Mouse (Mus musculus) heart, adult 18-20 months (tissue): ENCODE measurements around the gene Rab4b. TPM values are rescaled to one million over a fixed set of nuclear protein-coding genes. Genes with fewer than 3 reads are reported as not detected.

ENCODE experiments used
- DNase-seq, 2 experiments: peaks; one replicate each; pipeline ENCODE4 v3.0.0; 2021 to 2022; ENCODE audit warnings: mixed read lengths in 1 of 2
- total RNA-seq, 2 experiments: library from RNA; stranded (reverse); gene quantifications; 2 replicates each; pipeline ENCODE4 v1.2.3; 2021

Gene Rab4b
- total RNA-seq, 2 experiments from 2014 or later: 10.5 to 11.6 TPM

DNA sequence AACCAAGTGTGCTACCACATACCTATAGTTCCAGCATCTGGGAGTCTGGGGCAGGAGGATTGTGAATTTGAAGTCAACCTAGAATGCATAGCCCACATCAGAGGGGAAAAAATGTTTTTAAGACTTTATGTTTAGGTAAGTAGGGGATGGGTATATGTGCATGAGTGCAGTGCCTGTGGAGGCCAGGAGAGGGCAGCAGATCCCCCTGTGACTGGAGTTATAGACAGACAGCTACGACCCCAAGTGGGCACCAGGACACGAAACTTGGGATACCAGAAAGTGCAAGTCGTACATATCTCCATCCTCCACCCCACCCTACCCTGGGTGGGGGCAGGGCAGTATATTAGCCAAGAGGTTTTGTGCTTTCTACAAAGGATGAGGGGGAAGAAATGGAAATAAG is 6.3 kb upstream of the Rab4b start:
- no peak for DNase-seq

DNA sequence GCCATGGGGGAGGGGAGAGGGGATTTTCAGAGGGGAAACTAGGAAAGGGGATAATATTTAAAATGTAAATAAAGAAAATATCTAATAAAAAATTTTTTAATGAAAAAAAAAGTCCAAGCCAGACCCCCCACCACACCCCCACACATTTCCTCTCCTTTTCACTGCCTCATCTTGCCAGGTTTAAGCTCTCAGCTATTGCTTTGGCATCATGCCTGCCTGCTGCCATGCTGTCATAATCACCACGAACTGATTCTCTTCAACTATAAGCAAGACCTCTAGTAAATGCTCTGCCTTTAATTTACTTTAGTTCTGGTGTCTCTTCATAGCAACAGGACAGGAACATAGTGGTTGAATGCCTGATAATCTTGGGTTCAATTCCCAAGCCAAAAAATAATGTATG is 3.8 kb upstream of the Rab4b start:
- no peak for DNase-seq

DNA sequence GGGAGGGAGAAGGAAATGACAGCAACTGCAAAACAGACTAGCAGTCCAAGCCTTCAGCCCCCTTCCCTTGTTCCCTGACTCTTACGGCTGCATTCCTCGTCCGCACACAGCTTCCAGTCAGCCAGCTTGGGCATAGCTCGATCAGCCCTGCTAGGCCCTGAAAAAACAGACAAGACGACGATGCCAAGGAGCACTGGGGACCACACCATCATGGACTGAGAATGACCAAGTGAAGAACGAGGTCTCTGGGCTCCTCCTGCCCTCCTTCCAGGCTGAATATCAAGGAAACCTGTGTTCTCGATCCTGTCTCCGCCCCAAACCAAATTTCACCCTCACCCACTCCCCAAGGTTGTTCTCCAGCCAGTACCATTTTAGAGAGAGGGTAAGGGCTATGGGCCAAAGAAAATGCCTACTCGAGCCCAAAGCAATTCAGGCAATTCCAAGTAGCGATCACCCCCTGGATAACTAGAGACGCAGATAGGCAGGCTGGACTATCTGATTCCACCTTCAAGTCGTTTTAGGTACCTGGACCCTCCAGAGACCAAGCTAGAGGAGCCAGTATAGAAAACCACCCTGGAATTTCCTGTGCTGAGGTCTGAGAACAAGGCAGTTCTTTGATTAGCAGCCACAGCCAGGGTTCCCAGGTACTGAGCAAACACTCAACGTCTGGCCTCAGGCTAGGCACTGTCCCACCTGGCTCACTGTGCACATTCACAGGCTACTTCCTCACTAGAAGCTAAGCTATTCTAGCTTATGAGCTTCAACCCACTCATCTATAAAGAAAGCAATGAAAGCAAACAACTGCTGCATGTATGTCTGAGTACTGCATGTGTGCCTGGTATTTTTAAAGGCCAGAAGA is 2.4 kb upstream of the Rab4b start, which contains the start of the genes Gm21983 and Mia:
Gene Gm21983, minus strand, starts transcription at position 250 of the 859 bp plus-strand sequence.
Gene Mia, minus strand, starts transcription at position 321 of the 859 bp plus-strand sequence.
- no peak for DNase-seq

DNA sequence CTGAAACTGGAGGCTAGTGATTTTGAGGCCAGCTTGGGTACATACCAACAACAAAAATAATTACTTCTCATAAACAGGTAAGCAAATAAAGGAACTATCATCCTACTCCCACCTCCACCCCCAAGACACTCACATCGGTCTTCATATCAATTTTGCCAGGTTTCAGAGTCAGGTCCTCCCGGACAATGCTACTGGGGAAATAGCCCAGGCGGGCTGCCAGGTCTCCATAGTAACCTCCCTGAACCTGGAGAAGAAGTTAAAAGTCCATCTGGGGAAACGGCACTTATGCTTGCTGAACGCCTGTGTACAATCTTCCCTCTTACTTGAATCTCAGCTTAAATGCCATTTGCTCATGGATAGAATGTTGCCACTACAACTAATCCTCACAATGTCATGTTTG is 1.3 kb upstream of the Rab4b start:
- DNase-seq: peak; percentile 68 to 80

DNA sequence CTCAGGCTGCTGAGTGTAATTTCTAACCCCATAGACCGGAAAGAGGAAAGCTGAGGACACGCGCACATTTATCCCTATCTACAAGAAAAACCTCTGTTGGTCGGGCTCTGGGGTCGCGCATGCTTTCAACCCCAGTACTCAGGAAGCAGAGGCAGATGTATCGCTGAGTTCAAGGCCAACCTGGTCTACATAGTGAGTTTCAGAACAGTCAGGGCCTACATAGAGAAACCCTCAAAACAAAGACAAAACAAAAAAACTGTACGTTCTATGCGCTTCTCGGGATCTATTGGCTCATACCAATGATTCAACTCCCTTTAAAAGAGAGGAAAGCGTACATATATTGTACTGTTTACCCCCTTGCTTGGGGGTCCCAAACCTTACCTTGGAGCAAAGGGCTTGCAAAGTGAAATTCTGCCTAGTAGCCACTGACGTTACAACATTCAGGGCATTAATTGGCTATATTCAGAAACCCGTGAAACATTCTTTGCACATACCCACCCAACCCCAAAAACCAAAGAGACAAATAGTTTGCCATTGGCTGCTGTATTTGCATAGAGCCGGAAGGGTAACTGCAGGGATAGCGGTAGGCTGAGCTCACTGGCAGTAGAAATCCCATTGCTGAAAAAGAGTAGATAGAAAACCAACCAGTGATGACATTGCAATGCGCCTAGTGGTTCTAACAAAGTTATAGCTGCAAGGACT is 672 bp upstream of the Rab4b start:
- DNase-seq: no peak

DNA sequence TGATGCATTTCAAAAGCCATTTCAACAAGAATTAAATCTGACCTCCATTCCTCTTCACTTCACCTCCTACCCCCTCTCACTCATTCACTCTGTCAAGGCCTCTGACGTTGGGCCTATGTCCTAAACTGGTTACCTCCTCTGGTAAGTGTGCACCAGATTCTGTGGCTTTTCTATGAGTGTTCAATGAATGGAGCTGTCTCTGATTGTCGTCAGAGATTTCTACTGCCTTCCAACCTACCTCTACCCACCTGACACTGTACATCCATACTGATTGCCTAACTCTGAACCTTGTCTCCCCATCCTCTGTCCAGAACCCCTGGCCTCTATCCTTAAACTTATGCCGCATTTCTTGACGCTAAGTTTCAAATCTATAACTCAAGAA is 763 bp downstream of the Rab4b start:
- no peak for DNase-seq

DNA sequence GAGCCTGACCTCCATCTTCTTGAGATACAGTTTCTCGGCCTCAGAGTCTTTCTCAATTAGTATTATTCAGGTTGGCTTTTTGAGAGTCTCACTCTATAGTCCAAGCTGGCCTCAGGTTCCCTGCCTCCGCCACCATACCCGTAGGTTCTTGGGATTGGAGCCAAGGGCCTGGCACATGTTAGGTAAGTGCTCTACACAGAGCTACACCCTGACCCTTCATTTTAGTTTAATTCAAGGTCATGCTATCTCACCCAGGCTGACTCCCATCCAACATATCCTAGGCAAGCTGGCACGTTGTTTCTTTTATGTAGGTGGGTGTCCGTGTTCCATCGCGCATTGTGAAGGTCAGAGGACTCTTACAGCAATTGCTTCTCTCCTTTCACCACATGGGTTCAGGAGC is 3.8 kb downstream of the Rab4b start:
- no peak for DNase-seq

DNA sequence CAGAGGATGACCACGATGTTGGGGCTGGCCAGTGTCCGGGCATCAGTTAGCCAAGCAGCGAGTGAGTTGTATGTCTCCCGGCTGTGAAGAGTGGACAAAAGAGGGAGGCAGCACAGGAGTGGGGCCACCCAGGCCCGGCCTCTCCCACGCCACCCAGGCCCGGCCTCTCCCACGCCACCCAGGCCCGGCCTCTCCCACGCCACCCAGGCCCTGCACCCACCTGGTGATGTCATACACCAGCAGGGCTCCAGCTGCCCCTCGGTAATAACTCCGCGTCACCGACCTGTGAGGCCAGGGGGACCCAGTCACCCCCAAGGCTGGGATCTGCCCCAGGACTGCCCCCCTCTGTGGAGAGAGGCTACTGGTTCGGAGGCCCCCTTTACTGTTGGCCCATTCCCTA is 4.2 kb downstream of the Rab4b start:
- DNase-seq: no peak

DNA sequence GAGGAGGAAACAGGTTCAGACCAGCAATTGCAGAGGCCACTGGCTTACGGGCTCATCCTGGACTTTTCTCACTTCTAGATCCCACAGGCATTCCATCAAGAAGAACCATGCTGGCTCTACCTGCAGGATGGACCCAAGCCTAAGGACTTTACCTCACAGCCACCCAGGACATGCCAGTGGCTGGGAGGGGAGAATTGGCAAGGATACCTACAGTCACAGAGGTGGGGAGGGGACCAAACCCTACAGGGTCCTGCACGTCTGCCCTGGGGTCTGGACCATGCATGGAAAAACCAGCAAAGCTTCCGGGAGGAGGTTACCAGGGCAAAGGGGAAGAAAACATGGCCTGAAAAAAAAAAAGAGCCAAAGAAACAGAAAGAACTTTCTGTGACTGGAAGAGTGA is 7.7 kb downstream of the Rab4b start:
- no peak for DNase-seq

DNA sequence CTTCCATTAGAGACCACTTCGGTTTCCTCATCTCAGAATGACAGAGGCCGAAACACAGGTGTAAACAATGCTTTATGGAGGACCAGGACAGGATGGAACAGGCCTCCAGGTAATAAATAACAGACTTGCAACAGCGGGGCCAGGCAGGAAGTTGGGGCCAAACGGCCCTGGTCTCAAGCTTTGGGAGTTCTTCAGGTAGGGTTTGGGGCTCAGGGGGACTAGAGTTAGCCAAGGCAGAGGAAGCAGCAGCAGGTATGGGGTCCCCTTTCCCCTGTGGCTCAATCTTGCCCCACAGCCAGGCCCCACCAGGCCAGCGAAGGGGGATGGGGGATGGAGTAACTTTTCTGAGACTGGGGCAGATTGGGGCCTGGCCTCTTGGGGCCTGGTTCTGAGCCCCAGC is 10.3 kb downstream of the Rab4b start:
- no peak for DNase-seq

DNA sequence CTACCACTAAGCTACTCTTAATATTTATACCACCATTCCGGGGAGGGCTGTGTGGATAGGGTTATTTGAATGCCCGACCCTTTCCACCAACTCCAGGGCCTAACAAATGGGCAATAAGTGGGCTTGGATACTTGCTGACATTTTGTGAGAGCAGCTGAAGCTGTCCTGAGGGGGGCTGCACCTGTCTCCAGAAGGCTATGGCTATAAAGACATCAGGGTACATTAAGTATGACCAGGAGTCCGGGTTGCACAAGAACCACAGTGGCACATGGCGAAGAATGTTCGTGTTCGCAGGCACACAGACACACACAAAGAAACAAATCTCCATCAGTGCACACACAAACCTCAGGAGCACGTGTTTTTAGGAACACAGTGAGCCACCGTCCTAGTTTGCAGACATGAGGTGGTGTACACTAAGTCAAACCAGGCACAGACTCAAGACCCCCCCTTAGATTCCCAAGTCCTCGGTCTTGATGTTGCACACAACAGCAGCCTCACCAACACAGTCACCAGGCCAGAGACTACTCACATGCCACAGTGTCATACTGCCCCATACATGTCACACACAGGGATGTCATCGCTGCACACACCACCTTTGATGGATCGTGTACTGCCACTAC is 11.1 kb downstream of the Rab4b start:
- DNase-seq: no peak

DNA sequence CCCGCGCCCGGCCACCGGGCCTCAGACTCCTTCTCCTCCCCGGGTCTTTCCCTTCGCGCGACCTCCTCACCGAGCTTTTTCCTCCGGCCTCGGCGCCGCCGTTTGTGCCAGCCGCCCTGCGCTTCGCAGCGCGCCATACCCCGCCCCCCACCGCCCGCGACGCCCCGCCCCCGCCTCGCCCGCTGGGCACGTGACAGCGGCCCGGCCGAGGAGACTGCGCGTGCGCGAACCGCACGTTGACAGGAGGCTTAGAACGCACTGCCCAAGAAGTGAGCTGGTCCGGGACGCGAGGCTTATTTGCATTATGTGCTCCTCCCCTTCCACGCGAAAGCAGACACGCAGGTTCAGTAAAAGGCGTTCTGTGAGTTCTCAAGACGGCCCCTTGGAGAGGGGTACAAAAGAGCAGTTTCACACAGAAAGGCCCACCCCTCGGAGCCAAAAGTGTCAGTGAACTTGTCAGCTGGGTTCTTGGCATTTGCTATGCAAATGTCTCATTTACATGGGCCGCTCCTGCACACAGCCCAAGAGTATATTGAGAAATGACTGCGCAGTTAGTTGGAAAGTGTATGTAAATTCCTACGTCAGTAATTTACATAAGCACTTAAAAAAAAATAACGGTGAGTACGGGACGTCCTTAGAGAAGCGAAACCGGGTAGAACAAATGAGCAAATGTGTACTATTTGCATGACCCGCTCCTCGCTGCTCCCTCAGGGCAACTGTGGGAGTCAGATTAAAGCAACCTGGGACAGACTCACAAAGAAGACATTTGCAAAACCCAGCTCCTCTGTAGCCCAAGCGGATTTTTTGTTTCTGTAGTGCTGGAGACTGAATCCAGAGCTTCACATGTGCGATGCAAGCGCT is 11.9 kb downstream of the Rab4b start, which contains the start of gene Egln2:
Gene Egln2, minus strand, starts transcription at position 189 of the 861 bp plus-strand sequence.
- DNase-seq: peak; percentile 96 to 97

DNA sequence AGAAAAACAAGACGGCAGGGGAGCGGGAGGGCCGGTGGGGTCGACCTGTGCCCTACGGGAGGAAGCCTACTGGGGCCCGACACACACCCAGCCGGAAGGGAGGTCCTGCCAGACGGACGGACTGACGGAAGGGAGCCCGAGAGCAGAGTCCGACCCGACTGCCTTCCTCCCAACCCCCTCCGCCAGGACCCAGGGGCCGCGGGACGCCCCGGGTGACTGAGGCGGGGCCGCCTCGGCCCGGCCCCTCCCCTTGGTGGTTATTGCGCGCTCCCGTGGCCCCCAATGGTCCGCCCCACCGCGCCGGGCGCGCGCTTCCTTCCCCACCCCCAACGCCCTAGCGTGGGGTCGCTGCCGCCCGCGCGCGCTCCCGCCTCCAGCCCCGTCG is 12.5 kb downstream of the Rab4b start:
- DNase-seq: peak; percentile 90 to 94

DNA sequence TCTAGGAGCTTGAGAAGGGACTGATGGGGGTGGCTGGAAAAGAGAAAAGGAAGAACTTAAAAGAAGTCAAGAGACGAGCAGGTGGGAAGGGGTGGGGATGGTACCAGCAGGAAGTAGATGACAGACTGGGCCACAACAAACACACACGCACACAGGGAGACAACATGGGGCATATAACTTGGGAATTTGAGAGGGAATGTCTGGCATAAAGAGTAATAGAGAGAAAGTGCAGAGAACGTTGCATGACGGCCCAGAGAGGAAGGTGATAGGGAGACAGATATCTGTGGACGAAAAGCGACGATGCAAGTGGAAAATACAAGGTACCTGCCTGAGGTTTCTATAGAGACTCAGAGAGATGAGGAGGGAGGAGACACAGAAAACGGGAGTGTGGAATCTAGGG is 13.0 kb downstream of the Rab4b start:
- peak in 1 of 2 experiments; percentile 31 for DNase-seq

DNA sequence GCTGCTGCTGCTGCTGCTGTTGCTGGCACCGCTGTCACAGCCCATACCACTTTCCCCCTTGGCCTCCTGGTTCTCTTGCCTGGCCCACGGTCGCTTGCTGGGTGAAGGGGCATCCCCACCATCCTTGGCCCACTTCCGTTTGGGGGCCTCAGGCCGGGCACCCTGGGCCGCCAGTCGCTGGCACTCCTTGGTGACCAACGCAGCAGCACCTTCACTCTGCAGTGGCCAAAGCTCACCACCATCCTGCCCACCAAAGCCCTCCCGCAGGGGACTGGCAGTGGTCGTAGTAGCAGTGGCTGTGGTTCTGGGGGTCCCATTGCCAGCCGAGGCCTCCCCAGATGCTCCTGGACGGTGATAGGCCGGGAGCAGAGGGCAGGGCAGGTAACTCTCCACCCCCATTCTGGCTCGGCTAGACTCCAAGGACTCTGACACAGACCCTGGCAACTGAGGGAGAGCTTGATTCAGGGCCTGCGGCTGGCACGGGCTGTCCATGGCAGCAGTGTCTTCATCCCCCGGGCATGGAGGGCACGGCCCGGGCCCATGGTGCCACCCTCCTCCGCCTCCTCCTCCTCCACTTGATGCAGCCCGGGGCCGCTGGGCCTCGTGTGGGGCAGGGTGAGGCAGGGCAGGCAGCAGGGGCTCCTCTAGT is 13.6 kb downstream of the Rab4b start:
- peak in 1 of 2 experiments; percentile 35 for DNase-seq

DNA sequence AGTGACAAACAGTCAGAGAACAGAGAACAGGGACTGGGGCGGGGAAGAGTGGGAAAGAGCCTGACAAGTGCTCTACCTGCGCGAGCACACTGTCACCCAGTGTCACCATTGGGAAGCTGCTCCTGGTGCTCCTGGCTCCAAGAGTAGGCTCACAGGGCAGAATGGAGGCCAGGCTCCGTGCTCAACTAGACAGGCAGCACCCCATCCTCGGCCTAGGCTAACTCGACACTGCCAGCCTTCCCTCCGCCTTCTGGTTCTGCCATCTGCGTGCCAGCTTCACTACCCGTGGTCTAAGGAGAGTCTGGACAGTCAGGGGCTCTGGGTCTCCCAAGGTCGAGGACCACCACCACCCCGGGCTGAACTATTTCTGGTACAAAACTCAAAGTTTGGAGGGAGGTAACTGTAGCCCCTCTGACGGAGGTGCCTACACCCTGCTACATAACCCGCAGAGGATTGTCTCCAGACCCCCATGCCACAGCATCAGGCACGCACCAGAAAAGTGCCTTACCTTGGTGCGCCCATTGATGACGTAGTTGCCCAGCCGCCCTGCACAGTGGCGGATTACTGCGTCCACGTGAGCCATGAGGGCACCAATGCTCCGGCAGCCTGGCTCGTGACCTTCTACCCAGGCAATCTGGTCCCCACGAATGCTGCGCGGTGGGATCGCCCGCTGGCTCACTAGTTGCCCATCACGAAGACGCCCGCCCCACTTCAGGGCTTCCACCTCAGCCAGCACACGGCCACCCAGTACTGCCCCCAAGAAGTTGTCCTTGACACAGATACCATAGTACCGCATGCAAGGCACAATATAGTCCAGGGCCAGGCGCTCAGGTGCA is 14.4 kb downstream of the Rab4b start:
- DNase-seq: peak in 1 of 2 experiments; percentile 21

DNA sequence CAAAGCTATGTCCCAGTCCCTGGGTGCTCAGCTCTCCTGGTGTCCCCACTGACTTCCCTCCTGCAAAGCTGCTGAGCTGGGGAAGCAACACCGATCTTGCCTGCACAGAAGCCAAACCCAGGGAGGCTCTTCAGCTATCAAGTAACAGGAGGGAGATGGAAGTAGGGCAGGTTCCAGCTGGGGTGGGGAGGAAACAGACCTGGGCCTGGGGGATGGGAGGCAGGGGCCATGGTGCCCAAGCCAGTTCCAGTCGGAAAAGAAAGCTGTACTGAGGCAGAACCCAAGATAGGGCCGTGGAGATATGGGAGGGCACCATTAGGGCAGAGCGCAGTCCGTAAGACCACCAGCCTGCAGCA is 15.3 kb downstream of the Rab4b start:
- DNase-seq: no peak

DNA sequence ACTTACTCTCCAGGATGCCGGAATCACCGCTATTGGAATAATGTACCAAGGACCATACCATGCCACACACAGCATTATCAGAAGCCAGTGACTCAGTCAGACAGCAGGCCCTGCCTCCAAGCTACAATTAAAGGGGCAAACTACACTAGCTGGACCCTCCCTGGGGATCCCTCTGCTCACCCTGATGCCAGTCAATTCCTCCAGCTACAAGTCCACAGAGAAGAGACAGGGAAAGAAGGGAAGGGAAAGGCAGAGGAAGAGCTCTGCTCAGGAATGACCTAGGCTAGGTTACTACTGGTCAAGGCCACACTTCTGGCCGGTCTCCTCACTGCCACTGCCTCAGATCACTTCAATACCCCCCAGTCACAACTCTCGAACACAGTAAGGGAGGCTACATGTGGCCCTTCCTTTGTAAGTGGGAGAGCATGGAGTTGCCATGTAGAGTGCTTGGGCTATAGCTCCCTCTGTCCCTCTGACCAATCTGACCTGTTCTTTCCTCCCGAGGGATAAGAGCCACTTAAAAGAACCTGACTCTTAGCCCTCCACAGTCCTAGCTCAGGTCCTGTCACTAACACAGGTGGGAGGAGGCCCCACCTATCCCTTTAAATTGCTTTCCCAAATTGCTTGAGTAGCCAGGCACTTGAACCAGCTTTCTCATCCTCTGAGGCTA is 15.8 kb downstream of the Rab4b start:
- DNase-seq: no peak

DNA sequence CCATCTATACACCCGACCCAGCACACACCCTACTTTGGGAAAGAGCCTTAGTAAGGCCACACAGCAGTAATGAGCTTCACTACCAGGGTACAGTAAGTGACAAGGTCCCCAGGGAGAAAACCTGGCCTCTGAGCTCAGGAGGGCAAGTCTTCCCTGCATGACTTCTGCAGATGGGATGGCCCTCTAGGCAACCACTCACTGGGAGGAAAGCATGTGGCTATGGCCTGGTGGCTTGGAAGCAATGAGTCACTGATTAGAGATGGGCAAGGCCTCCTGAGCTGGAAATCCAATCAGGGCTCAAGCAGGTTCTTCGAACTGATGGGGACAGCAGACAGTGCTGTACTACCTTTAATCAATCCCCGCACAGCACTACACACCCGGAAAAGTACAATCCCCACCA is 17.0 kb downstream of the Rab4b start:
- DNase-seq: peak in 1 of 2 experiments; percentile 61

DNA sequence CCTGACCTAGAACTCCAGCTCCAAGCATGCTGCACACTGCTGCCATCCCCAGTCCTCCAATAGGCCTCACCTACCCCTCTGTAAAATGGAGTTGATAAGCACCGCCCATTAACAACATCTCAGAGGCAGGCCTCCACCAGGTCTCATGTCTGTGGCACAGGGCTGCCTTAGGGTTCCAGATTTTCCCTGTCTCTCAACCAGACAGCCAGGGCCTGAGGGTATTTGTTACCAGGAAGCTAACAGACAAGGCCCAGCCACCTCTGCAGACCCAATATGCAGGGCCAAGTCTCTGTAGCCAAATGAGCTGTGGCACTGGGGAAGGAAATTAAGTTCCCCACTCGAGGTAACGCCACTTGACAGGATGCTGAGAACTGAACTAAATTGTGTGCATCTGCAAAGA is 17.8 kb downstream of the Rab4b start:
- DNase-seq: no peak
